Mouse (Mus musculus): Measurements from ENCODE around the gene Larp1b. TPM values are rescaled to one million over a fixed set of nuclear protein-coding genes. Genes with fewer than 3 reads are reported as not detected.

Larp1b gene
- polyA plus RNA-seq, 1 experiment, result 16.0 TPM

DNA sequence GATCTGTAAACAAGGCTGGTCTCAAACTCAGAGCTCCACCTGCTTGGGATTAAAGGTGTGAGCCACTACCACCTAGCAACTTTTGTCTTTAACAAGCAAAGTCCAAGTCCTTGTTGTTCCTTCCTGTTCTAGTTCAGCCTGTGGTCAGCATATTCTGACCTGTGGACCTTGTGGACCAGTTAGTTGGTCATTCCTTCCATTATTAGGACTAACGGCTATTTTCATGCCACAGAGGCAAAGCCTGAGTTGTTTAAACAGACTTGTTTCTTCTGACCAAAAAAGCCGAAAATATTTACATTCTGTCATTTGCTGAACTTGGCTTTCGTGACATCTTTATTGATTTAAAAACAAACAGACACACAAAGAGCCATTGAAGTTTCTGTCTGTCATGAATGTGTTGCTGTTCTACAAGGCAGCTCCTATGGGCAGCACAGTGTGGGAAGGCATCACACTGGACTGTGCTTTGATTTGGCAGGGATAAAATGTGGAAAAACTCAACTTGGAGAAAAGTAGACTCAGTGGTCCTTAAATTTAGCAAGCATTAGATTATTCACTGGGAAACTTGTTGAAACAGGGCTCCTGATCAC, 68.5 kb downstream of the Larp1b start:
- DNase-seq (ENCODE audit: extremely low spot score in 1 of 2, low spot score in 1 of 2), result no peak

DNA sequence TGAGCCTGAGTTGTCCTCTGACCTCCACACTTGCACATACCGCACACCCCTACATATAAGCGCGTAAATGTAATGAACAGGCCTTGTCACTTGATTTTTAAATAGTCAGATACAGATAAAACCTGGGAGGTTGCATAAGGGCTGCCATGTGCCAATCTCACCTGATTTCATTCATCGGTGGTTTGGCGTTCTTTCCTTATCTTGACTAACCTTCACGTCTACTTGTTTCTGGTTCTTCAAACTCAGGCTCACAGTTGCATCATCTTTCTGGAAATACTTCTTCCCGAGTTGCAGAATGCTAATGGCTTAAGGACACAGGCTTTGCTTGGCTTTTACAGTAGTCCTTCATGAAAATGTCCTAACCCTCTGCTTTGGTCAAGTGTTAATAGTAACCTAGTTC, 71.1 kb downstream of the Larp1b start:
- DNase-seq (ENCODE audit: extremely low spot score in 1 of 2, low spot score in 1 of 2), result no peak

GRCm38 (mm10) chr3:41021980-41022379, 72.4 kb downstream of the Larp1b start:
- peak; percentile 34 to 72 for DNase-seq (ENCODE audit: extremely low spot score in 1 of 2, low spot score in 1 of 2)

- DNase-seq (ENCODE audit: extremely low spot score in 1 of 2, low spot score in 1 of 2), result no peak
These were observed 81.1 kb downstream of the Larp1b start for GRCm38 (mm10) chr3:41030705-41031104.

DNA sequence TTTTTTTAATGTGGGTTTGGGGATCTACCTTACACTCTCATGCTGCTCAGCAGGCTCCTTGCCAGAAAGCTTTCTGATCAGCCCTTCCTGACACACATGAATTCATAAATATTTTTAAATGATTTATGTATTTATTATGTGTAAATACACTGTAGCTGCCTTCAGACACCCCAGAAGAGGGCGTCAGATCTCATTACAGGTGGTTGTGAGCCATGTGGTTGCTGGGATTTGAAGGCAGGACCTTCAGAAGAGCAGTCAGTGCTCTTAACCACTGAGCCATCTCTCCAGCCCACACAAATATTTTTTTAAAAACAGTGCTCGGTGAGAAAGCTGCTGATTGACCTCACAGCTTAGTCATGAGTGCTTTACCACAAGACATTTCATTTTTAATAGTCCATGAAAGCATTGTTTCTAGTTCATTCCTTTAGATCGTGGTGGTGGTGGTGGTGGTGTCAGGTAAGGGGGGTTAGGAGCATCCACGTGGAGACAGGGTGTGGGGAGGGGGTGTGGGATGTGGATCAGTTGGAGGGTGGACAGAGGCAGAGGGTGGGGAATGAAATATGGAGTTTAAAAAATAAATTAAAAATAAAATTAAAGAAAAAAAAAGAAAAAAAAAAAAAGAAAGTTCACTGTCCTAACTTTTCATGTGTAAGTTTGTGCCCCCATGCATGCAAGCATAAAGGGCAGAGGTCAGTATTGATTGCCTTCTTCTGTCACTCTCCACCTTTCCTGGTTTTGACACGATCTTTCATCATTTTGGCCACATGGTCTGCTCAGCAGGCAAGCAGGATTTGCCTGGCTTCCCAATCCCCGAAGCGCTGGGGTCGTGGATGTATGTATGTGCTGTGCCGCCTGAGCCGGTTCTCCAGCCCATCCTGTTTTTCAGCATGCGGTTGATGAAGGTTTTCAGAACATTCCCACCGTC, 81.9 kb downstream of the Larp1b start:
- no peak for DNase-seq (ENCODE audit: extremely low spot score in 1 of 2, low spot score in 1 of 2)

- DNase-seq (ENCODE audit: extremely low spot score in 1 of 2, low spot score in 1 of 2), result no peak
These were observed 88.8 kb downstream of the Larp1b start for GRCm38 (mm10) chr3:41038297-41038916.

- DNase-seq (ENCODE audit: extremely low spot score in 1 of 2, low spot score in 1 of 2), result no peak
These were observed 91.6 kb downstream of the Larp1b start for GRCm38 (mm10) chr3:41041241-41041640.

DNA sequence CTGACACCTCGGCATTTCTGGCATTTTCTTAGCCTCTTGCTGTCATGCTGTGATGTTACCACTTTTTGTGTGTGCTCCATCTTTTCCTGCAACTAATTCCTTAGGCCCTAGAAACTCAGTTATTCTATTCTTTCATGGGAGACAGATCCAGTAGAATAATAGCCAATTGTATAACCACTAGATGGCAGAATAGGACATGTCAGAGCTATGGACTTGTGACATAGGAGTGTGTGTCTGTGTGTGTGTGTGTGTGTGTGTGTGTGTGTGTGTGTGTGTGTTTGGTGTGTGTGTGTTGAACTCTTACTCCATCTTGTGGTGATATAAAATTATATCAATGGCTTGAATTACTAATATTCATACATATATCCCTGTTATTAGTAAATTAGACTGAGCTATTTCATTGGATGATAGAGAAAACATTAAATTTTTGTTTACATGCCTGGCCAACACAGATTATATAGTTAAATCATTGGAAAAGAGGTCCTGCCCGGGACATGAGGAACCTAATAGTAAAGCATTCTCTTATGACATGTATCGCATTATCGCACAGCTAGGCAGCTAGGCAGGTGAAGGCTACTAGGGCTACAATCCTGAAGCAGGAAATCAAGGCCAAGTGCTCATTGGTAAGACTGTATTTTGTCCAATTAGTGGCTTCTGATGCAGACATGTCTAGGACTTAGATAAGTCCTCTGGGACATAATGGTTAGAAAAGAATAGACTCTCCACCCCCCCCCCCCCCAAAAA, 92.7 kb downstream of the Larp1b start:
- peak in 1 of 2 experiments; percentile 57 for DNase-seq (ENCODE audit: extremely low spot score in 1 of 2, low spot score in 1 of 2)

DNA sequence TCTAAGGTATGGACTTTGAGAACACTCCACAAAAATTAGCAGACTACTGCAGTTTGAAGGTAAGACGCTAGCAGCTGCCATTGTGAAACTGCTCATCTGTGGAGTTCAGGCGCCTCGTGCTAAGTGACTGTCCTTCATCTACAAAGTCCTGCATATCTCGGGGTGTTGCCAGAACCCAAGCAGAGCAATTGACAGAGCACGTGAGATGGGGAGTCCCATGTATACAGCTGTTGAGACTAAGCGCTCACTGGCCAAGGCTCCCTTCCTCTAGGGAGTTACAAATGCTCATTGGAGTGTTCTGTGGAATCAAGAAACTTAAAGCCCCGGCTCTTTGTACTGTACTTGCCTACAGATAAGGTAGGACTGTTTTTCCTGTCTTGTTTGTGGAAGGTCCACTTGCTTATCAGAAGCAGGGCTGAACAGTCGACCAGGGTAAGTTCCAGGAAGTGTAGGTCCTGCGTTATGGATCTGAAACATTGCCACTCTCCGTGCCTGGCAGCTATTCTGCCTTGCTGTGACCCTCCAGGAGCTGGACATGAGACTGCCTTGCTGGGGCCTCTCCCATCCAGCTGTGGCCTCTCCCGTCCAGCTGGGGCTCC, 94.2 kb downstream of the Larp1b start:
- no peak for DNase-seq (ENCODE audit: extremely low spot score in 1 of 2, low spot score in 1 of 2)

- no peak for DNase-seq (ENCODE audit: extremely low spot score in 1 of 2, low spot score in 1 of 2)
These were observed 98.2 kb downstream of the Larp1b start for GRCm38 (mm10) chr3:41047838-41048237.

- no peak for DNase-seq (ENCODE audit: extremely low spot score in 1 of 2, low spot score in 1 of 2)
These were observed 103.7 kb downstream of the Larp1b start for GRCm38 (mm10) chr3:41053334-41053733.

DNA sequence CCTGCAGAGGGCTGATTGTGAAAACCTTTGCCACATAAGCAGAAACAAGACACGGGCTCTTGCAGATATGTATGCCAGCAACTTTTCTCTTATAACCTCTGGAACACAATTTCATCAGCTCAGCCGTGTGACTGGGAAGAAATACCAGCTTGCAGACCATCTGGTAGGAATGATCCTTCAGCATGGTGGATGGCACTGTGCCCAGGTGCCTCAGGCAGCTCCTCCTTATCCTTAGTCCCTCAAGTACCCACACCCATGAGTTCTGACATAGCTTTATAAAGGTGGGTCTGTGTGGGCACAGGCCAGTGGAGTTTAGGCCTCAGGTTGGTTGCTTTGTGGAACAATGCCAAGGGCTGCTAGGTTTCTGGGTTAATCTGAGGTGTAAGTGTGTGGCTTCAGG, 108.8 kb downstream of the Larp1b start:
- peak; percentile 66 to 78 for DNase-seq (ENCODE audit: extremely low spot score in 1 of 2, low spot score in 1 of 2)

DNA sequence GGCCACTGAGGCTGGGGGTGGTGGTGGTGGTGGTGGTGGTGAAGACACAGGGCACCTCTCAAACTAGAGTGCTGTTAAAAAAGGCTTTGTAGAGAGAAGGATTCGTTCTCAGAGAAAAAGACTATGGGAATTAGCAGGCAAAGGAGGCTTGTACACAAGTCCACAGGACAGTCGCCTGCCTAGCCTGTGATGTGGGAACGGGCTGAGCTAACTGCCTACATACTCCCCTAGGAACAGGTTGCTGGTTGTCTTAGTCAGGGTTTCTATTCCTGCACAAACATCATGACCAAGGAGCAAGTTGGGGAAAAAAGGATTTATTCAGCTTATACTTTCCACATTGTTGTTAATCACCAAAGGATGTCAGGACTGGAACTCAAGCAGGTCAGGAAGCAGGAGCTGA, 109.6 kb downstream of the Larp1b start:
- peak in 1 of 2 experiments; percentile 27 for DNase-seq (ENCODE audit: extremely low spot score in 1 of 2, low spot score in 1 of 2)

- DNase-seq (ENCODE audit: extremely low spot score in 1 of 2, low spot score in 1 of 2), result peak in 1 of 2 experiments; percentile 29
These were observed 112.4 kb downstream of the Larp1b start for GRCm38 (mm10) chr3:41061831-41062565.

- no peak for DNase-seq (ENCODE audit: extremely low spot score in 1 of 2, low spot score in 1 of 2)
These were observed 113.1 kb downstream of the Larp1b start for GRCm38 (mm10) chr3:41062758-41063157.

DNA sequence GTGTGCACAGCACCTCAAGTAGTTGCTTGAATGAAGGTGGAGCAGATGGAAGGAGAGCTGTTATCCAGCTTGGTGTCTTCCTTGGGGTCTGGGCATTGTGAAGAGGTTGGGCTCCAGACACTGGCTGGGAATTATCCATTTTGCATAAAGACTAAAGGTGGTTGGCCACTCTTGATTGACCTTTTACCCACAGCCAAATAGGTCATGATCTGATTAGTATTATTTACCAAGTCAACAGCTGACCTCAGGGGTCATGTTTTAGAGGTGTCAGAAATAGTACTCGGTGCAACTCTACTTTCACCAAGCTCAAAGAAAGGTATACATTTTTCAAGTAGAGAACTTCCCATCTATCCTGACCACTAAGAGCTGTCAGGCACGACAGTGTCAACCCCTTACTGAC, 115.7 kb downstream of the Larp1b start:
- no peak for DNase-seq (ENCODE audit: extremely low spot score in 1 of 2, low spot score in 1 of 2)

DNA sequence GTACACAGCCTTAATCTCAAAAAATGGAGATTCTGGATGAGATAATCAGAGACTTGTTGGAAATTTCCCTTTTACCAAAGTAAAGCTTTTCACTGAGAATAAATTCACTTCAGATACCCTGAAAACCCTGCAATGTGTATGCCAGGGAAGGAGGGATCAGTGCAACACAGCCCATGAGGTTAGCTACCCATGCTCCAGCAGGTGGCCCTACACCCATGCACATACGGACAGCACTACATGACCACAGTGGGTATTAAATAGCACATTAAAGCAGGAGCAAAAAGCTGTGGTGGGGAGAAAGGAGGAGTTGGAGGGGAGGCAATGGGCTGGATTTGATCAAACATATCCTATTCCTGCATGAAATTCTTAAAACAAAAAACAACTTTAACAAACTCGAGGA, 120.9 kb downstream of the Larp1b start:
- no peak for DNase-seq (ENCODE audit: extremely low spot score in 1 of 2, low spot score in 1 of 2)

DNA sequence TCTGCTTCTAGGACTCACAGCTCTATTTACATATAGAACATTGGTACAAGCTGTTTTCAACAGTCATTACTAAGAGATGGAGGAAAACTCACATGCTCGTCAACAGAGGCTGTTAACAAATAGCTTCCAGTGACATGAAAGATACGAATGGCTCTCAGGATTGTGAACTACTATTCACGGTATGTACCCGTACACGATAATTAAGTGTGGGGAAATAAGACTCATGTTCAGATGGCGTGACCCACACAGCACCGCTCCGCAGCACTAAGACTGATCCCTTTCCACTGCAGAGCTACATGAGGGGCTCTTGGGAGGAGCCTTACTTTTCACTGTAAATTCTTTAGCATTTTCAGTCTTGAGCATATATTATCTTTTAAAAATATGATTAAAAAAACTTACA, 125.7 kb downstream of the Larp1b start:
- no peak for DNase-seq (ENCODE audit: extremely low spot score in 1 of 2, low spot score in 1 of 2)

DNA sequence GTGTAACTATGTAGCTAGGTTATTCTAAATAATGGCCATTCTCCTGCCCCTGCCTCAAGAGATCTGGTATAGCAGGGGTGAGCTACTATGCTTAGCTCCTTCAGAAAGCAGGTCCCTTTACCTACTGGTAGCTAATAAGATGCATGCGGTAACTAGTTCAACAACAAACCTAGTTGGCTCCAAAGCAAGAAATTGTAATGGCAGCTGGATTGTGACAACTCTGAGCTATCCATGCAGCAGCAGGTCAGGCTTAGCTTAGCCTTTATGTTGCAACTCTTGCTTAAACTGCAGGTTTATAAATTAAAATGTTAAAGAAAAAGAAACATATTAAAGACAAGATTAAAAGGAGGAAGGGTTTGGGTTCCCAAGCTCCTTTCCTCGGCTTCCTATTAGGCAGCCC, 129.0 kb downstream of the Larp1b start:
- no peak for DNase-seq (ENCODE audit: extremely low spot score in 1 of 2, low spot score in 1 of 2)

DNA sequence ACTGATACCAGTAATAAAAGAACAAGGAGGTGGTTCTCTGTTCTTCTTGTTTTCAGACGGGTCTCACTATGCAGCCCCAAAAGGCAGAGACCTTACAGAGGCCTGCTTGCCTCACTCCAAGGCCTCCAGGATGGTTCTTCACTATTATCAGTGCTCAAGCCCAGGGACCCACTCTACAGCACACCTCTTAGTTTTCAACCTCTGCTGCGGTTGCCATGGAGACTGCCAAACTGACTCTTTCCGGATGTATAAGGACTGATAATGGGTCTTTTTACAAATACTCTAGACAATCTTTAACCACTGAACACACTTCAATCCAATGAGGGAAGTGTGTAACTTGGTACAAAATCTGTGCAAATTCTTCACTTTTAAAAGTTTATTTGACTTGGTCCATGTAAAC, 131.1 kb downstream of the Larp1b start:
- no peak for DNase-seq (ENCODE audit: extremely low spot score in 1 of 2, low spot score in 1 of 2)
